Mouse (Mus musculus) NIH3T3 (cell line): Measurements from ENCODE around the gene Arf3.
"Not testable (repeated sequence)": the region's sequence is repeated elsewhere in the genome, so short reads cannot be mapped to it uniquely, and the experiment has no call there.

Source experiments
- DNase-seq: peaks from one replicate; pipeline ENCODE4 v3.0.0-alpha.2; 2012; ENCODE audit warnings: low read depth

Gene Arf3

DNA sequence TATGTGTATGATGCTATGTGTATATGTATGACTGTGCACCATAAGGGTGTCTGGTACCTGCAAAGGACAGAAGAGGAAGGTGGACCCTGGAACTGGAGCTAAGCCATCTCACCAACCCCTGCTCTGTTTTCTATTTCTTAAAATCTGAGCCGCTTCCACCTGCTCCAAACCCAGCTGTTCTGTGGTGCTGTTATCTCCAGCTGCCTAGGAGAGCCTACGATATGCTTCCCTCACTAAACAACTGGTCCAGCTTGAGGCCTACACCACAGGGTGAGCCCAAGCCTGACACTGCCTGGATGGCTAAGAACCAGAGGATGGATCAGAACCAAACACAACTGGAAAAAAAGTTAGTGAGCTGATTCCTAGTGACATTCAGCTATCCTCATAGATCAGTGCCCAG lies 8.9 kb downstream of the Arf3 start:
- no peak for DNase-seq

DNA sequence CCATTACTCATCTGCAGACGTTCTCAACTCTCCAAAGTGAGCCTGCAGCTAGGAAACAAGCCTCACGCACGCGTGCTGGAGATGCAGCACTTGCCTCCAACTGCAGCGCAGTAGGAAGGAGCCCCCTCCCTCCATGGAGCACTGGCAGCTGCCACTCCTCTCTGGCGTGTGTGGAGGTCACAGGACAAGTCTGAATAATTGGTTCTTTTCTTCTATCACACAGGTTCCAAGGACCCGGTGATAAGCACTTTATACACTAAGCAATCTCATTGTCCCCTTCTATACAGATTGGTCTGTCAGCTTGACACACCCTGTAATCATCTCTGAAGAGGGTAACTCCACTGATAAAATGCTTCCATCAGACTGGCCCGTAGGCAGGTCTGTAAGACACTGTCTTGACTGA lies 10.0 kb downstream of the Arf3 start:
- DNase-seq, result no peak

DNA sequence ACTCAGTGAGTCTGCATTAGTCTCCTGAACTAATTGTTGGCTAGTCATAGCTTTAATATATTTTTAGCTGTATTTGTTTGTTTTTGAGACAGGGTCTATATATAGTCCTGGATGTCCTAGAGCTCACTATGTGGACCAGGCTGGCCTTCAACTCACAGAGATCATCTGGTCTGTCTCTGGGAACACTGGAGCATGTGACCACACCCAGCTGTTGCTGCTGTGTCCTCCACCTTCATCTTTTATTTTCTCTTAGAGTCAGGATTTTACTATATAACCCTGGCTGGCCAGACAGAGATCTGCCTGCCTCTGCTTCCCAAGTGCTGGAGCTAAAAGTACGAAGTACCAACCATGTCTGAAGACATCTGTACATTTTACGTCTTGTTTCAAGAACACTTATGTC lies 13.9 kb downstream of the Arf3 start:
- no peak for DNase-seq

DNA sequence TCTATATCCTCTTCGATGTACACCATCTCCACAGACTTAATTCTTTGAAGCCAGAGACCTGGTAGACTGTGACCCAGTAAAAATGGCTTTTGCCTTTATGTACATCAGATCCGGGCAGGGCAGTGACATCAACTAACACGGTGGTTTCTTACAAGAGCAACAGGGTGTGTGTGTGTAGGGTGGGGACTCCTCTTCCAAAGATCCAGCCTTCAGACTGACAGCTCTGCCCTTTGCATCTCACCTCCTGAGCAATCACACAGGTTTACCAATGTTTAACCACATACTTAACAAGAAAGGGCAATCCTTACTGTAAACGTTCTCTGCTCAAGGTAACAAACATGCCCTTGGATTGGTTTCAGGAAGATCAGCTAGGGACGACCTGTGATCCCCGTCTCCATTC lies 15.7 kb downstream of the Arf3 start:
- DNase-seq, result no peak

DNA sequence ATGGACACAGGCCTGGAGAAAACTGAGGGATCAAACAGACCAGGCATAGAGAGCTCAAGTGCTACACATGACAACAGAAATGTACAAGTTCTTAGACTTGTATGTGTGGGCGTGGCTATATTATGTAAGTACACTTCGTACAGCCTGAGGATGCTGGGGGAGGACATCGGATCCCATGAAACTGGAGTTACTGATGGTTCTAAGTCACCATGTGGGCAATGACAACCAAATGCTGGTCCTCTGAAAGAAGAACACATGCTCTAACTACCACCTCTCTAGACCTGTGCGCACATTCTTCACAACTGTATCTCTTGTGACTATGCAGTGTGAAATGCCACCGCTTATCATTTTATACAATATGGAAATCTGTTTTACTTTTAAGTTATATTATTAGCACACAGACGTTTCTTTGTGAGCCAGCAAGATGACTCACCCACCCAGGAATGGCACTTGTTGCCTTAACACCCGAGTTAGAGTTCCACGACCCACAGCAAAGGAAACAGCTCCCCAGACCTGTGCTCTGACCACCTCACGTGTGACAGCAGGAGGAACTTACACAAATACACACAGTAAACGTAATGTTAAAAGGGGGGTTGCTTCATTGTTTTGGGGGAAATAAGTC lies 16.6 kb downstream of the Arf3 start:
- peak; percentile 71 for DNase-seq

DNA sequence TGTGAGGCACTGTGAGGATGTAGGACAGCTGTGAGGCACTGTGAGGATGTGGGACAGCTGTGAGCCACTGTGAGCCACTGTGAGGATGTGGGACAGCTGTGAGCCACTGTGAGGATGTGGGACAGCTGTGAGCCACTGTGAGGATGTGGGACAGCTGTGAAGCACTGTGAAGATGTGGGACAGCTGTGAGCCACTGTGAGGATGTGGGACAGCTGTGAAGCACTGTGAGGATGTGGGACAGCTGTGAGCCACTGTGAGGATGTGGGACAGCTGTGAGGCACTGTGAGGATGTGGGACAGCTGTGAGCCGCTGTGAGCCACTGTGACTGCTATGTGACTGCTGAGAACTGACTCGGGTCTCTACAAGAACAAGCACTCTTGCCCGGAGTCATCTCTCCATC lies 19.2 kb downstream of the Arf3 start:
- DNase-seq, result not testable (repeated sequence)

DNA sequence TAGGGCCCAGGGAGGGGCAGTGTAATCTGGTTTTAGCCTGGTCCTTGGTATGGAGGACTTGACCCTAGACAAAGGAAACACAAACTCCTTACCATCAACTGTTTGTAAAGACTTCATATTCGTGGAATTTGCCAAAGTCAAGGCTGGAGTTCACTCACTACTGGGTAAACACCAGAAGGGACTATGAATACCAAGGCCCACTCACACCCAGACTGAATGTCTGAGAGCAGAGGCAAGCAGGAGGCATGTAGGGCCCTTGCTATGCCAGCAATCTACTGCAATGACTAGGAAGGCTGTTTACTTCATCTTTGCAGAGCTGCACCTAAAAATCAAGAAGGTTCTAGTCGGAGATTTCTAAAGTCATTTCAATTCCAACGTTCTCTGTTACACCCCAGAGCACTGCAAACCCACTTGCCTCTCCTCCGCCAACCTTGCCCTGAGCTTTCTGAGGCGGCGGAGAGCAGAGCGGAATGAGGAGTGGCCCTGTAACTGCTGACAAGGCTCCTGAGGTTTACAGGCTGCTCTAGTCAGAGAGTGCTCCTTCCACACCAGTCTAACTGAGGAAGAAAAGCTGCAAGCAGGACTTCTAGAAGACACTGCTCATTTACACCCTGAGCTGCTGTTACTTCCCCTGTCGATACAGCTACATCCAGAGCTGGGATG lies 20.1 kb downstream of the Arf3 start:
- no peak for DNase-seq

DNA sequence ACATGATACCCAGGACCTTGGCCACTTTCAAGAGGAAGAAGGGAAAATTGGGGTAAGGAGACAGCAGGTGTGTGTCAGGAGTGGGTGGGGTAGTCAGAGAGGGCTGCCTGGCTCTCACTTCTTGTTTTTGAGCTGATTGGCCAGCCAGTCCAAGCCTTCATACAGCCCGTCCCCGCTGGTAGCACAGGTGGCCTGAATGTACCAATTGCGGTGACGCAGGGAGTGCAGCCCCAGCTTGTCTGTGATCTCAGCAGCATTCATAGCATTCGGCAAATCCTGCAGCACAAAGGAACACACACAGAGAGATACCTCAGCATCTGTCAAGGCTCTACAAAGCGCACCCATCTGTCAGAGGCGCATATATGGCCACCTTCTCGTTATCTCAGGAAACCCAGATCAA lies 22.8 kb downstream of the Arf3 start:
- no peak for DNase-seq

DNA sequence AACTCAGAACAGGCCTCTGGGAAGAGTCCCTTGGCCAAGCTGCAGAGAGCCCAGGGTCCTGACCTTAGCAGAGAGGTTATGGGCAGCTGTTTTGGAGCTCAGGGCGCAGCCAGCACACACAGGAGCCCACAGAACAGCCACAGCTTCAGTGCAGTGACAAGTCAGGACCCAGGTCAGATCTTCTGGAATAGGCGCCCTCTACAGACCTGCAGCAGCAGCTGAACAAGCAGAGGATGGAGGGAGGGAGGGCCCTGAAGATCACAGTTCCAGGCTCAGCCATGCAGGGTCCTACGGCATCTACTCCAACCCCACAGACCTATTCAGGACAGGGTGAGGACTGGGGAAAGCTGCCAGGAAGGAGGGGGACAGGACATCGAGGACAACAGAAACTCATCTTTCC lies 24.2 kb downstream of the Arf3 start:
- DNase-seq, result no peak

DNA sequence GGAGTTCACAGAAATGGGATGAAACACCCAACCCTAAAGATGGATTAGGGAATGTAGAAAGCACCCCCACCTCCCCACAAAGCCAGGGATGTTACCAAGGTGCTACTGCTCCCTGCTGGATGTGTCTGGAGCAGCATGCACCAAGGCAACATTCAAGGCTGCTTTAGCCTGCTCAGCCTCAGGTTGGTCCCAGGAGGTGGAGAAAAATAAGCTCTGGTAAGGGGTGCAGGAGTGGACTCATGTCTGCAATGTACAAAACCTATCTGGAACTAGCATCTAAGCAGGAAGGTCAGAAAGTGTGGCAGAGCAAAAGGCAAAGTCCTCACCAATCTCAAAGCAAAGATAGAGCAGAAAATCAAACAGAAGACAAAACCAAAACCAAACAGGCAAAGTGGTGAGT lies 25.1 kb downstream of the Arf3 start:
- peak; percentile 55 for DNase-seq

DNA sequence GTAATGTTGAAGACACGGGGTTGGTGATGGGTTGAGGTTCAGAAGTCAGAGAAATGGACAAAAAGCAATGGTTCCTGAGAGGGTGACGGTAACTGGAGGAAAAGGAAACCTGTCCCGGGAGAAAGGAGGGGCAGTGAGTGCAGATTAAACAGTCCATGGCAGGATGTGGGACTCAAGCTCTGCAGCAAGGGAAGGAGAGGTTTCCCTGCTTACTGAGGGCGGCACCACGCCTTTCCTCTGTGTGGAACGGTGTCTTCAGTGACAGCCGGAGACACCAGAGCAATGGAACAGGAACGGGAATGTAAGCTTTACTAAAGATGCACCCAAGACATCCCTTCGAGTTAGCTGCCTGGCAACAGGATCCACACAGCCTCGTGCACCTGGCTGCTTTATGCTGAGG lies 26.5 kb downstream of the Arf3 start:
- no peak for DNase-seq

DNA sequence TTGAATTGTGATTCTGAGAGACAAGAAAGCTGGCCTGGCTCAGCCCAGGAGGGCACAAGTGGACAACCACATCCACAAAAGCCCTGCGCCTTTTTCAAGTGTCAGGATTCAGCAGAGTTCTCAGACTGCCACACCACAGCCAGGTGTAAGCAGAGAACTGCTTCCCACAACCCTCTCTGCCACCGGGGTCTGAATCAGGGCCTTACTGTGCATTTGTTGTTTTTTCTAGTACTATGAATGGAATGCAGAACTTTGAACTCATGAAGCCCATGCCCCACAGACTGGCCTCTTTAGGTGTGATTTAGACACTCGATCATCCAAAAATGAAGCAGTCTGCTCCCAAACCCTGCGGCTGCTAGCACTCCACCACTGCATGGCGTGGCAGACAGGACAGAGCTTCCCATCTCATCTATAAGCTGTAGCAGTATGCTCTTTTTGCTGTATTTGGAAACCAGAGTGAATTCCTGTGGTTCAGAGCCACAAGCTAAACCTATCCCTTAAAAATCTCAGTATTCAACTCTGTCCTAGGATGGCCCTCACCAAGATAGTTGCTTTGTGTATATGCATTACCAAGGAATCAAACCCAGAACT lies 28.9 kb downstream of the Arf3 start:
- DNase-seq, result peak; percentile 28

DNA sequence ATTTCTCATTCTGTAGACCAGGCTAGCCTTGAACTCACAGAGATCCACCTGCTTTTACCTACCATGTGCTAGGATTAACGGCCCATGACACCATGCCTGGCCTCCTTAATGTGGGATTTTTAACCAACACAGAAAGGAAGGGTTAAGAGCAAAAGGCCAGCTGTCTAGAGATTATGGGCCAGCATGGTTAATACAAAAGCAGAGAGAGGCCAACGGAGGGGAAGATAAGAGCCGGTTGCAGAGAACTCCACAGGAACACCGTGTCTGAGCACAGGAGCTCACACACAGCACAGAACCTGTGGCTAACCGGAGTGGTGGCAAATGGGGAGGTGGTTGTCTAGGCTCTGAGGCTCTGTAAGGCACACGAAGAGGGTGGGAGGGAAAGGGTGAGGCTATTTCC lies 29.6 kb downstream of the Arf3 start:
- no peak for DNase-seq

DNA sequence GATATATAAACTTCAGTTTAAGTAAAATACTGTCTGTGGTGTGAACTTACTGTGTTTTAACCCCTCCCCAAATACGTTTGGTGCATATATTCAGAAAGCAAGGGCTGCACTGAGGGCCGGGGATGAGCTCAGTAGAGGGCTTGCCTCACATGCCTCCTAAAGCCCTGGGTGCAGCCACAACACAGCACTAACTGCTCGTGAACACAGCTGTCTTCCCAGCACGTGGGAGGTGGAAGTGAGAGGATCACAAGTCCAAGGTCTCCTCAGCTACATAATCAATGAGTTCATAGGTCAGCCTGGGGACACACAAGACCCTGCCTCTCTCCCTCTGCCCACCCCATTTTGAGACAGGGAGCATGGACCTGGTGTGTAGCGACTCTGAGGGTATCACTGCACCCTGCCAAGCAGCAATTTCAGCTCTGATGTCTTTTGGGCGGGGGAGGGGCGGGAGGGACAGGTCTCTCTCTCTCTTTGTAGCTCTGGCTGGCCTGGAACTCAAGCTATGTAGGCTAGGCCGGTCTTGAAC lies 30.9 kb downstream of the Arf3 start:
- no peak for DNase-seq

DNA sequence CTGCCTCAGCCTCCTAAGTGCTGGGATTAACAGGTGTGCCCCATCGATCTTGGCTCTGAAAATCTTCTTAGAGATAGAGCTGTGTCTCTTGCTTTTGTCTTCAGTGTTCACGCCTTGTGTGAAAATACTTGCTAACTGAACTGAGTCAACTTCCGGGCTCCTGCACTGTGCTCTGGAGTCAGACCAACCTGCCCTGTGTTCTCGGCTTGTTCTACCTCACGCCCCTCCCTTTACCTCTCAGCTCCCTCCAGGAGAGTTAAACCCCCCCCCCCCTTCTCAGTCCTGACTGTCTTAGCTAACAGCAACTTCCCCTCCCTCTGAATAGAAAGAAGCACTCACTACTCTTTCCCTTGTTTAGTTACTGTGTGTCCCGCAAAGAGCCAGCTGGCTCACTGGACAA lies 32.2 kb downstream of the Arf3 start:
- DNase-seq, result no peak

DNA sequence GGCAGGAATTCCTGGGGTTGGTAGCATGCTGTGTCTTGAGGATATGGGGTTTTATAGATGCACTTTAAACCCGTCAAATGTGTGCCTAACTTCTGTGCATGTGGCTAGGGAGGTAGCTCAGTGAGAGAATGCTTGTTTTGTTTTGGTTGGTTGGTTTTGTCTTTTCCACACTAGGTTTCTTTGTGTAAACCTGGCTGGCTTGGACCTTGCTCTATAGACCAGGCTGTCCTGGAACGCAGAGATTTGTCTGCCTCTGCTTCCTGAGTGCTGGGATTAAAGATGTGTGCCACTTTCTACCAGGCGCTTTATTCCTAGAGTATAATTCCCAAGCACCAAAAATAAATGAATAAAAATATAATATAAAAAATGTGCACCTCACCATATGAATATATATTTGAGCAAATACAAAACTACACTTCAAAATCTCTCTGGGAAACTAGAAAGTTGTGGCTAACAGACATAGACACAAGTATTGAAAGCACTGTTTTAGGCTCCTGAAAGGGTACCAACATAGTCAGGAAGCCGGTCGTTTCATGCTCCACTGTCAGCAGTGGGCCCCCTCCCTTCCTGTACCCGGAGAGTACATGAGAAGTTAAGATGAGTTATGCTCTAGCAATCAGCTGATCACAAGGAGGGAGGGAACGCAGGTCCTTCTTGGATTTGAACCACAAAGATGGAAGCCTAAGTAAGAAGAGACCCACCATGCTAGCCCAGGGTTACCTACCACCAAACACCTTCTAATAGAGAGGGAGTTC lies 33.0 kb downstream of the Arf3 start:
- DNase-seq, result no peak

DNA sequence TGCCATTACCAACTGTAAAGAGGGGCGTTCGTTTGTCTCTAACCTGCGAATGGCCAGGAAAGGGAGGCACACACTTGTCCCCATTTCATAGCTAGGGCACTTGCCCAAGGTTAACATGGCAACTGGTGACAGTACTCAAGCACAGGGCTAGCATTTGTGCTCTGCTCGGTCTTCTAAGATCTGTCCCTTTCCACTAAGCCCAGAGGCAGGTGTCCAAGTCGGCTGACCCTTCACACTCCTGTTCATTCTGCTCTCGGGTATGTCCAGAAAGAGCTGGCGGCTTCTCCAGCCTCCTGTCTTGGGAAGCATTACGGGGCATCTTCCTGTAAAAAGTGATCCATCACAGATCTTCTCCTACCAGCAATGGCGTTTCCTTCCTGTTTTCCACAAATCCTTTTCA lies 34.6 kb downstream of the Arf3 start:
- DNase-seq, result no peak

DNA sequence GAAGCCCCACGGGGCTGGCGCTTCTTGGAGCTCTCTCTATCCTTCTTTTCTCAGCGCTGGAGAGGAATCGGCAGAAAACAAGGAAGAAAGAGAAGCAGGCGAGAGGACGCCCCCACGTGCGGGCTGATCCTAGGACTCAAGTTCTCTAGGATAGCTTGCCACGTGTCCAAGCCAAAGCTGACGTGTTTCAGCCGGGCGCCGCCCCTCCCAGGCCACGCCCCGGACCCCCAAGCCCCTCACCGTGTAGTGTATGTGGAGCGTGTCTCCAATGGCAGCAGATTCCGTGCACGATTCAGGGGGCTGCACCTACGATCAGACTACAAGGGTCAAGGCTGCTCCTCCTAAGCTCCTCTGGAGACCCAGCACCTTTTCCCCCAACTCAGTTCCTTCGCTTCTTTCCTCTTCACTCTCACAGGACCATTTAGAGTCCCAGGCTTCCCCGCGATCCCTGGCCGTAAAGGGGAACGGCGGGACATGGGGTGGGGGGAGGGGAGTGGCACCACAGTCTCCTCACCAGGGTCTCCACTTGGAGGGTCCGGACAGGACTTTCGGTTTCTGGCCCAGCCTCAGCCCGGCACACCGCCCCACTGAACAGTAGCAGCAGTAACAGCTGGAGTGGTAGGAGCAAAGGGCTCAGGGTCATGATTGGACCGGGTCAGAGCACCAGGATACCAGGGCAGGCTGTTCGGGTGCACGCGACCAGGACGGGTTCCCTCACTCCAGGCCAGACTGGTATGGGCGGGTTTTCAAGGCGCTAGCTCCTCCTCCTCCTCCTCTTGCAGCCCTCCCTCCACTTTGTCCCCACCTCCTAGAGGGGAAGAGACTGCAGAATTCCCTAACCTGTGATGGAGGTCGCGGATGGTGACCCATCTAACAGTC lies 35.3 kb downstream of the Arf3 start, which contains the start of gene Fkbp11:
TSS of gene Fkbp11 (minus strand) at position 756 of the 879 bp plus-strand sequence.
- peak; percentile 80 for DNase-seq

DNA sequence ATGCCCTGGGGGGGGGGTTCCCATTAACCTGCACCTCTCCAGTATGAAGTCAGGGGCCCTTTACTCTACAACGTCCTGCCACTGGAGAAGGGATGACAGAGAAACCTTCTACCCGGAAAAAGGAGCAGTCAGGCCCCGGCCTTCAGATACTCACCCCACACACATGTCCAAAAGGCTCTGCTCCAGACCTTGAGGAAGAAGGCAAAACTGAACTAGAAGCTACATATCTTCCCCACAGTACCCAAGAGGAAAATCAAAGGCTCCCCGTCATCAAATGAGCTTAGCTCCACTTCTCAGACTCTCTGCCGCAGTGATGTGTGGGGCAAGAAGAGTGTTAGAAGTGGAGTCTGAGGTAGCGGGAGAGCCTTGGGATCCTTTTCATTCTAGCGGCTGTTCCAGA lies 36.3 kb downstream of the Arf3 start:
- DNase-seq, result no peak

DNA sequence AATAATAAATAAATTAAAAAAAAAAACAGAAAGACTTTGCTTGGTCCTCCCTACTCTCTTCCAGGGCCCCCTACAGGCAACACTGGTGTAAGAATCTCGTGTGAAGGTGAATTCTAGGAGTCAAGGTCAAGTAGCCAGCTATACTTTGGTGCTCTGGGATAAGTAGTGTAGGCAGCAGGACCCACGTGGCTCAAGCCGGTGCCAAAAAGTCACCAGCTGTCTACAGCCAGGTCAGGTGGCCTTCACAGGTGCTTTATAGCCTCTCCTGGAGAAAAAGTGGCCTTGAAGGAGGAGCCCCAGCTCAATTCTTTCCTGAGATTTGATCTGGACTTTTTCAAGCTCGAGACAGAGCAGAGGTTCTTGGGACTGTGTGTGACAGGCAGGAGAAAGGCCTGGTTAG lies 36.9 kb downstream of the Arf3 start:
- DNase-seq, result no peak

DNA sequence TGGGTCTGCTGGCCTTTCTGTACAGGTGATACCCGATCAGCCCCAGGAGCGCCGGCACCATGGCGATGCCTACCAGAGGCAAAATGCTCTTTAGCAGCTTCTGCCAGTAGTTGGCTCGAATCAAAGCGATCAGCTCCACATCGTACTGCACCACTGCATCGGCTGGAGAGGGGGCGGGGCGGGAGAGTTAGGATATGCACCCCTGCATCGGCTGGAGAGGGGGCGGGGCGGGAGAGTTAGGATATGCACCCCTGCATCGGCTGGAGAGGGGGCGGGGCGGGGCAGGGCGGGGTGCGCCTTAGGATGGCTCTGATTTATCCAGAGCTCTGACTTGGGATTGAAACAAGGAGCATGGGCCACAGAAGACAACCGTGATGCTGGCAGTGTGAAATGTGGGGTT lies 38.6 kb downstream of the Arf3 start:
- DNase-seq, result no peak

DNA sequence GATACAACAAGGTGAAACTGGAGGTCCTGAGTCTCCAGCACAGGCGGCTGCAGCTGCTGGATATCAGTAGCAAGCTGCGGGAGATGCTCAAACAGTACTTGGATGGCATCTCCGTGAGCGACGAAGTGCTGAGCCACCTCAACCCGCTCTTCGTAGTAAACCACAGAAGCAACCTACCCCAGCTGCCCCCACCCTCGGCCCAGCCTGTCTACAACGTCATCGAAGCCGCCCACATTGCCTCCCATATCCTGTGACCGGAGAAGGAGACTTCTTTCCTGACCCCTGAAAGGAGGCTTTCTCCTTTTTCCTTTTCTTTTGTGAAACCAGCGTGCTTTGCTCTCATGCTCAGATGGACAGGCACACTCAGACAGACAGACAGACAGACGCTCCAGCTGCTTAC lies 40.2 kb downstream of the Arf3 start:
- DNase-seq, result no peak
